Mouse (Mus musculus) kidney, adult 2 months (tissue): ENCODE measurements around the gene Rasal1.

Source experiments
- CTCF ChIP-seq: fragments of 200-500 bp; conservative IDR thresholded peaks from 2 replicates; pipeline ENCODE4 v1.5.1; 2011; ENCODE audit warnings: low read depth, mild to moderate bottlenecking, control low read depth, low read length, moderate library complexity, mixed read lengths; ENCODE audit not compliant: insufficient read depth, insufficient read length
- POLR2A ChIP-seq: fragments of 200-500 bp; IDR thresholded peaks from one replicate; pipeline ENCODE4 v1.6.1; 2011; ENCODE audit warnings: low read depth, low read length, control low read depth

DNA sequence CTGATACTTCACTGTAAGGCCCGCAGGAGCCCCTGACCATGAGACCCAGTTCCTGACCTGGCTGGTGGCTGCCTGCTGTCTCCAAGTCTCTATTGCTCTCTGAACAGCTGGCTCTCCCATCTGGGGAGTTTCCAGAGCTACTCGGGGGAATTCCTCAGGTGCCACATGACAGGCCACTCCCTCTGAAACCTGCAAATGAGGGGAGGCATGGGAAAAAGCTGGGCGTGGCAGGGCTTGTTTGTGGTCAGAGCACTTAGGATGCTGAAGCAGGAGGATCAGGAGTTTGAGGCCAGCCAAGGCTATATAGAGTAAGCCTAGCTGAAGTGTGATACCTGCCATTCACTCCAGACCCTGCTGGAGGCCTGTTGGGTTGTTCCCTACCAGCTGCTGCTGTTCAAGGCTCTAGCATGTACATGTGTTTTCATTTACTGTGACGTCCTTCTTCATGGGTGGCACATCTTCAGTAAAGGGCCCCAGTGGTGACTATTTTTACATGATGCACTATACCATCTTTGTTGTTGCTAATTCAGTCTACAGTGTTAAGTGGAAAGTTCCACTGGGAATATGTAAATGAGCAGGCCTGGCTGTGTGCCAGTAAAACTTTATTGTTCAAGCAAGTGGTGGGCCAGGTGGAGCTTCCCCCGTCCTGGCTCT lies 26.3 kb upstream of the Rasal1 start:
- TF ChIP-seq POLR2A (no peak), CTCF (no peak)
